Mouse (Mus musculus) CH12.LX (cell line): ENCODE data around the gene Prkcd. TPM values are rescaled to one million over a fixed set of nuclear protein-coding genes. Genes with fewer than 3 reads are reported as not detected.

Experiments used
- DNase-seq: peaks from one replicate; pipeline ENCODE4 v3.0.0-alpha.2; 2013; ENCODE audit errors: extremely low read depth
- H3K27ac ChIP-seq: 2 replicates; pipeline ENCODE4 v1.5.1; 2012; ENCODE audit warnings: low read depth, mild to moderate bottlenecking, control low read depth, moderate library complexity; ENCODE audit not compliant: insufficient read depth
- H3K27me3 ChIP-seq: replicated peaks from 2 replicates; pipeline ENCODE3; 2012; ENCODE audit warnings: inconsistent platforms
- H3K36me3 ChIP-seq, 2 experiments: replicated peaks in 1 of 2; 2 replicates each; pipeline versions ENCODE3 to v1.6.1; 2012; ENCODE audit warnings: inconsistent platforms in 1 of 2, low read length in 1 of 2, mild to moderate bottlenecking in 1 of 2, mixed read lengths in 1 of 2, moderate library complexity in 1 of 2; ENCODE audit not compliant: control insufficient read depth in 1 of 2, insufficient read depth in 1 of 2
- H3K4me1 ChIP-seq, 2 experiments: 2 replicates each; pipeline ENCODE4 v1.6.1; 2012; ENCODE audit warnings: inconsistent platforms in 1 of 2, moderate library complexity in 1 of 2; ENCODE audit not compliant: insufficient read depth in 2 of 2, control insufficient read depth in 1 of 2
- H3K4me2 ChIP-seq: 2 replicates; pipeline ENCODE4 v1.6.1; 2012; ENCODE audit warnings: low read depth, mild to moderate bottlenecking, control low read depth; ENCODE audit not compliant: poor library complexity, insufficient read depth, severe bottlenecking
- H3K4me3 ChIP-seq, 3 experiments: fragments of 150-350 bp in 1 of 3; sonication (generic) in 1 of 3; replicated peaks in 1 of 3; 2 replicates each; pipeline versions ENCODE3 to v1.5.1; 2011 to 2012; ENCODE audit warnings: low read depth in 2 of 3, low read length in 2 of 3, mild to moderate bottlenecking in 2 of 3, moderate library complexity in 2 of 3, control low read depth in 1 of 3, improper control_type of control experiment in 1 of 3, inconsistent platforms in 1 of 3, mixed read lengths in 1 of 3; ENCODE audit not compliant: poor library complexity in 1 of 3
- H3K79me2 ChIP-seq: replicated peaks from 2 replicates; pipeline ENCODE4 v1.6.1; 2012; ENCODE audit warnings: mild to moderate bottlenecking, moderate library complexity; ENCODE audit not compliant: control insufficient read depth, poor library complexity, insufficient read depth, severe bottlenecking; ENCODE audit errors: extremely low read depth
- H3K9ac ChIP-seq: 2 replicates; pipeline ENCODE4 v1.6.1; 2012; ENCODE audit warnings: low read depth, mild to moderate bottlenecking, control low read depth, moderate library complexity; ENCODE audit not compliant: insufficient read depth
- H3K9me3 ChIP-seq: replicated peaks from 2 replicates; pipeline ENCODE3; 2012; ENCODE audit warnings: low read length, inconsistent platforms, mixed read lengths
- BHLHE40 ChIP-seq: IDR thresholded peaks from 2 replicates; pipeline ENCODE4 v1.6.1; 2011; ENCODE audit warnings: mild to moderate bottlenecking, low read depth, low read length, improper control_type of control experiment
- CHD2 ChIP-seq: IDR thresholded peaks from 2 replicates; pipeline ENCODE4 v1.6.1; 2011; ENCODE audit warnings: low read length, improper control_type of control experiment
- CTCF ChIP-seq, 2 experiments: IDR thresholded peaks in 1 of 2; conservative IDR thresholded peaks in 1 of 2; 2 replicates each; pipeline ENCODE4 v1.5.1; 2011 to 2012; ENCODE audit warnings: low read depth in 2 of 2, low read length in 2 of 2, improper control_type of control experiment in 1 of 2, inconsistent platforms in 1 of 2, mild to moderate bottlenecking in 1 of 2, moderate library complexity in 1 of 2
- E2F4 ChIP-seq: IDR thresholded peaks from 2 replicates; pipeline ENCODE4 v1.6.1; 2011; ENCODE audit warnings: low read depth, low read length, improper control_type of control experiment; ENCODE audit not compliant: insufficient replicate concordance
- ELF1 ChIP-seq: IDR thresholded peaks from 2 replicates; pipeline ENCODE4 v1.6.1; 2014; ENCODE audit warnings: low read depth, mild to moderate bottlenecking, inconsistent platforms, low read length, improper control_type of control experiment
- ETS1 ChIP-seq: conservative IDR thresholded peaks from 2 replicates; pipeline ENCODE4 v1.6.1; 2012; ENCODE audit warnings: low read depth, mild to moderate bottlenecking, inconsistent platforms, low read length, improper control_type of control experiment, moderate library complexity
- GABPA ChIP-seq: IDR thresholded peaks from 2 replicates; pipeline ENCODE4 v1.6.1; 2012; ENCODE audit warnings: low read depth, low read length, improper control_type of control experiment, inconsistent platforms; ENCODE audit not compliant: insufficient replicate concordance
- JUN ChIP-seq: IDR thresholded peaks from 2 replicates; pipeline ENCODE4 v1.6.1; 2011; ENCODE audit warnings: low read depth, mild to moderate bottlenecking, low read length, improper control_type of control experiment, moderate library complexity; ENCODE audit not compliant: insufficient read depth
- JUND ChIP-seq: conservative IDR thresholded peaks from 2 replicates; pipeline ENCODE4 v1.6.1; 2011; ENCODE audit warnings: low read depth, low read length, improper control_type of control experiment
- KAT2A ChIP-seq: IDR thresholded peaks from 2 replicates; pipeline ENCODE4 v1.6.1; 2012; ENCODE audit warnings: low read length, improper control_type of control experiment, inconsistent platforms; ENCODE audit not compliant: insufficient replicate concordance
- MAFK ChIP-seq: IDR thresholded peaks from 2 replicates; pipeline ENCODE4 v1.6.1; 2011; ENCODE audit warnings: low read length, improper control_type of control experiment; ENCODE audit not compliant: insufficient replicate concordance
- NELFE ChIP-seq: IDR thresholded peaks from 2 replicates; pipeline ENCODE4 v1.6.1; 2011; ENCODE audit warnings: low read depth, low read length, improper control_type of control experiment
- NRF1 ChIP-seq: IDR thresholded peaks from 2 replicates; pipeline ENCODE4 v1.6.1; 2014; ENCODE audit warnings: low read depth, mild to moderate bottlenecking, inconsistent platforms, low read length, improper control_type of control experiment, moderate library complexity
- PAX5 ChIP-seq: IDR thresholded peaks from 2 replicates; pipeline ENCODE4 v1.6.1; 2012; ENCODE audit warnings: low read length, inconsistent platforms, mixed read lengths
- RCOR1 ChIP-seq: conservative IDR thresholded peaks from 2 replicates; pipeline ENCODE4 v1.6.1; 2012; ENCODE audit warnings: low read depth, mild to moderate bottlenecking, inconsistent platforms, low read length, improper control_type of control experiment
- SIN3A ChIP-seq: IDR thresholded peaks from 2 replicates; pipeline ENCODE4 v1.6.1; 2012; ENCODE audit warnings: low read length, improper control_type of control experiment, inconsistent platforms
- SMC3 ChIP-seq: IDR thresholded peaks from 2 replicates; pipeline ENCODE4 v1.6.1; 2011; ENCODE audit warnings: low read depth, low read length, improper control_type of control experiment
- USF2 ChIP-seq: conservative IDR thresholded peaks from 2 replicates; pipeline ENCODE4 v1.6.1; 2011; ENCODE audit warnings: low read depth, low read length, improper control_type of control experiment
- ZC3H11A ChIP-seq: IDR thresholded peaks from 2 replicates; pipeline ENCODE4 v1.6.1; 2012; ENCODE audit warnings: low read depth, mild to moderate bottlenecking, inconsistent platforms, low read length, improper control_type of control experiment
- ZKSCAN1 ChIP-seq: IDR thresholded peaks from 2 replicates; pipeline ENCODE4 v1.6.1; 2012; ENCODE audit warnings: low read depth, inconsistent platforms, low read length, improper control_type of control experiment, borderline replicate concordance
- ZMIZ1 ChIP-seq: IDR thresholded peaks from 2 replicates; pipeline ENCODE4 v1.6.1; 2012; ENCODE audit warnings: low read depth, mild to moderate bottlenecking, inconsistent platforms, low read length, improper control_type of control experiment
- ZNF384 ChIP-seq: IDR thresholded peaks from 2 replicates; pipeline ENCODE4 v1.6.1; 2012; ENCODE audit warnings: low read depth, low read length, improper control_type of control experiment, inconsistent platforms
- dilution Hi-C: fragments of 300-500 bp; cut with MboI; formaldehyde crosslinking; loops from 2 replicates; pipeline ENCODE4 v1.14.3; 2020; ENCODE audit warnings: low sequenced_read_pairs; ENCODE audit not compliant: extremely low pct_unique_long_range_greater_than_20kb, extremely low pct_ligation_motif_present
- in situ Hi-C: fragments of 300-500 bp; cut with MboI; formaldehyde crosslinking; loops from 3 replicates; pipeline ENCODE4 v1.14.3; 2019; ENCODE audit warnings: low sequenced_read_pairs, low pct_ligation_motif_present, low pct_unique_long_range_greater_than_20kb, mixed read lengths
- polyA plus RNA-seq: library from polyadenylated mRNA; unstranded; fragments of >175 nt; gene quantifications from 2 replicates; pipeline ENCODE4 v1.2.1, GENCODE M21; 2012; ENCODE audit warnings: low read depth; ENCODE audit not compliant: insufficient read length
- total RNA-seq, 2 experiments: library from RNA; depleted of rRNA; stranded (reverse); fragments of 300-350 nt in 1 of 2; fragments of >200 nt in 1 of 2; gene quantifications; 2 replicates each; pipeline ENCODE4 v1.2.3; 2012 to 2014

The Prkcd gene
- total and polyA plus RNA-seq, 3 experiments: 109 to 186 (median 122) TPM

DNA sequence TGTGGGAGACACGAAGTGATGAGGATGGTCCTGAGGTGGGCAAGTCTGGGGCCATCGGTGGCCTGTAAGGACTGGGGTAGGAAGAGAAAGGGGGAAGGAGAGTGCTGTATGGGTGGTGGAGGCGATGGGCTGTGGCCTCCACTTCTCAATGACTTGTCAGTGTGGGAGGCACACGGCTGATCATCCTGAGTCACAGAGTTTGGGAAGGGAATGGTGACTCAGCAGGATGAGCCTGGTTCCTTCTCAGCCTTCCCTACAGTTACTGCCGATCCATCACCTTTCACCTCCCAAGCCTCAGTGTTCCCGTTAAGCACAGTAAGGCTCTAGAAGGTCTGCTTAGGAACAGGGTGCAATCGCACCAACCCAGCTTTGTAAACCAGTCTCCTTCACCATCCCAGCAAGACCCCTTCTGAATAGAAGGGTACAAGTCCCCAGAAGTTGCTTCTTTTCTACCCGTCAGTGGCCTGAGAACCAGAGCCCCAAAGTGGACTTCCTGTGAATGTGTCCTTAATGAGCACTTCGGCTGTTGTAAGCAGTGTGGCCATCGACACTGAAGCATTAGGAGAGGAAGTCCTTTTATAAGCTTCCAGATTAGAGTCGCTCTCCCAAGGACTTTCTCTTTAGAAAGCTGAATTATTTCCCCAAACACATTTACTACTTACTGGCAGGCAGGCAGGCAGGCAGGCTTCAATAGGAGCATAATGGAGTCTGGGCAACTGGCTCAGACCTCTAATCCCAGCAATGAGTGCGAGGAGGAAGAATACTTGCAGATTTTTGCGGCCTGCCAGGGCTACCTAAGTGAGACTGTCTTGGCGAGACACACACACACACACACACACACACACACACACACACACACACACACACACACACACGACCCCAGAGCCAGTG lies 45.3 kb upstream of the Prkcd start:
- H3K36me3 ChIP-seq: peaks cover 56 to 92% of the 10 kb centered on the region in 2 experiments
- H3K4me3 ChIP-seq: no peak overlapping the region
- in situ Hi-C loops: loop anchor here (5.0 kb wide), 1 partner anchor 84 kb away; no protein-coding TSS in a partner anchor
- H3K9ac ChIP-seq: no peak overlapping the region
- DNase-seq: no peak
- H3K9me3 ChIP-seq: no peaks in the 10 kb centered on the region
- H3K27me3 ChIP-seq: no peaks in the 10 kb centered on the region
- H3K27ac ChIP-seq: peak overlapping the region; percentile 20; the same call in 1 of the 2 replicates
- TF ChIP-seq NELFE: no peak
- no peak for TF ChIP-seq ZKSCAN1
- no peak for TF ChIP-seq ZNF384
- TF ChIP-seq GABPA: no peak
- TF ChIP-seq SIN3A: no peak
- no peak for TF ChIP-seq E2F4
- TF ChIP-seq BHLHE40: no peak
- TF ChIP-seq SMC3: no peak
- TF ChIP-seq PAX5: no peak
- TF ChIP-seq ETS1: no peak
- TF ChIP-seq ZC3H11A: no peak
- no peak for TF ChIP-seq NRF1
- TF ChIP-seq CHD2: no peak
- no peak for TF ChIP-seq ELF1
- no peak for TF ChIP-seq JUN
- TF ChIP-seq USF2: no peak
- H3K4me1 ChIP-seq: peaks cover 0 to 26% of the 10 kb centered on the region in 2 experiments; a peak in 2 of 4 replicates
- no peaks in the 10 kb centered on the region for H3K79me2 ChIP-seq
- no peak overlapping the region for H3K4me2 ChIP-seq
- dilution Hi-C loops: no loop called here

DNA sequence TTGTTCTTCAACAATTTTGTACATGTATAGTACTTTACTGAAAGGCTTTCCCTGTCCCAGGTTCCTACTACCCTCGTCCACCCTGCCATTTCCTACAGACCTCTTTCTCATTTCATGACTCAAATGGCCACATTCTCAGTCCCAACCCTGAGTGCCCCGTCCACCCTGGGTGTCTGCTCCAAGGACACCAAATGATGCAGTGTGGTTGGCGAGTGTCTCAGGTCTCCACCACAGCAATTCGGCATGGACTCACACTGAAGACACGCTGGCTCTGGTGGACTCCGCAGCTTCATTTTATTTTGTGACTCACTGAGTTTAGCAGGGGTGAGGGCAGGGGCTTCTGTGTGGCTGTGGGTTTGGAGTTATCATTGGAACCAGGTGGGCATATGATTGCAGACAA lies 44.2 kb upstream of the Prkcd start:
- Histone ChIP-seq H3K9me3 (no peaks in the 10 kb centered on the region), H3K4me2 (no peak overlapping the region), H3K27me3 (no peaks in the 10 kb centered on the region), H3K4me3 (no peak overlapping the region), H3K27ac (no peak overlapping the region), H3K4me1 (peaks cover 0 to 26% of the 10 kb centered on the region in 2 experiments; a peak in 2 of 4 replicates), H3K79me2 (no peaks in the 10 kb centered on the region), H3K36me3 (peaks cover 68 to 93% of the 10 kb centered on the region in 2 experiments), H3K9ac (no peak overlapping the region)
- dilution Hi-C loops: no loop called here
- TF ChIP-seq JUND: no peak
- TF ChIP-seq CTCF (conservative IDR thresholded peaks at IDR 0.05 in 1 of 2, IDR thresholded peaks at IDR 0.05 in 1 of 2; ENCODE audit: low read depth in 2 of 2, low read length in 2 of 2): no peak
- no peak for TF ChIP-seq ZC3H11A
- no peak for TF ChIP-seq RCOR1
- no peak for TF ChIP-seq KAT2A
- TF ChIP-seq ZMIZ1: no peak
- TF ChIP-seq MAFK: no peak
- DNase-seq: no peak
- in situ Hi-C loops: loop anchor here (5.0 kb wide), 1 partner anchor 83 kb away; no protein-coding TSS in a partner anchor
